Mouse (Mus musculus) embryonic fibroblast, embryonic 13.5 days (primary cell): Measurements from ENCODE around the gene Hsd17b13.

Experiments used
- CTCF ChIP-seq: IDR thresholded peaks from 2 replicates; pipeline ENCODE4 v1.5.1; 2011; ENCODE audit warnings: mild to moderate bottlenecking, control low read depth, low read length, moderate library complexity, borderline replicate concordance; ENCODE audit not compliant: insufficient read depth
- POLR2A ChIP-seq: IDR thresholded peaks from 2 replicates; pipeline ENCODE4 v1.6.1; 2011; ENCODE audit warnings: low read depth, mild to moderate bottlenecking, control low read depth, low read length, moderate library complexity

DNA sequence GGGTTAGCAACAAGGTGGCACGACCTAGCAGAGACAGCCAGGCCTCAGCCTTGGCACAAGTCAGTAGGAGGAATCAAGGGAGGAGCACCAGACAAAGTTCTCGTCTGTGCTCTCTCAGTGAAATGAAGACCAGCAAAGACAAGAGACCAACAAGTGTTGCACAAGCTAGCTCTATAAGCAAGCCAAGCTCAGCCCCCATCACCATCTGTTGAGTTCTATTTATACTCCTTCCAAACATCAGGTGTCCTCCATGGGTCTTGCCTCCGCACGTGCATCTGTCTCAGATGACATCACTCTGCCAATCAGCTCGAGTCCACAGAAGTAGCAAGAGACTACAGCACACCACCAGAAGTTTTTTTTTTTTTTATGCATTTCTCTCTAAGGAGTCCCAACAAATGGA, 22.6 kb downstream of the Hsd17b13 start:
- TF ChIP-seq CTCF (no peak), POLR2A (no peak)
